Mouse (Mus musculus) kidney, postnatal 0 days (tissue): ENCODE results near the gene Gpr176. TPM values are rescaled to one million over a fixed set of nuclear protein-coding genes. Genes with fewer than 3 reads are reported as not detected.

ENCODE experiments used
- ATAC-seq: fragments of 200-750 bp; cut with Nextera tagmentation; replicated peaks from 2 replicates; pipeline ENCODE4 v1.8.0; 2017; ENCODE audit warnings: low read depth, moderate number of reproducible peaks, moderate TSS enrichment, moderate library complexity; ENCODE audit not compliant: low FRiP score
- DNase-seq: peaks from one replicate; pipeline ENCODE4 v3.0.0-alpha.2; 2016; ENCODE audit warnings: low spot score
- H3K27ac ChIP-seq: fragments of 300-500 bp; sonication (generic); 2 replicates; pipeline ENCODE4 v1.5.1; 2014; ENCODE audit warnings: mild to moderate bottlenecking
- H3K27me3 ChIP-seq: fragments of 300-500 bp; sonication (generic); 2 replicates; pipeline ENCODE4 v1.6.1; 2014; ENCODE audit warnings: low read length, mixed read lengths; ENCODE audit not compliant: insufficient read depth
- H3K36me3 ChIP-seq: fragments of 300-500 bp; sonication (generic); 2 replicates; pipeline ENCODE4 v1.6.1; 2014; ENCODE audit warnings: low read length, mixed read lengths; ENCODE audit not compliant: insufficient read depth
- H3K4me1 ChIP-seq: fragments of 300-500 bp; sonication (generic); replicated peaks from 2 replicates; pipeline ENCODE4 v1.6.1; 2014; ENCODE audit warnings: antibody characterized with exemption, low read length, mixed read lengths; ENCODE audit not compliant: insufficient read depth
- H3K4me2 ChIP-seq: fragments of 300-500 bp; sonication (generic); 2 replicates; pipeline ENCODE4 v1.6.1; 2014; ENCODE audit warnings: mild to moderate bottlenecking, low read length, moderate library complexity, mixed read lengths
- H3K4me3 ChIP-seq: fragments of 300-500 bp; sonication (generic); replicated peaks from 2 replicates; pipeline ENCODE4 v1.5.1; 2014; ENCODE audit warnings: low read depth, low read length
- H3K9ac ChIP-seq: fragments of 300-500 bp; sonication (generic); 2 replicates; pipeline ENCODE4 v1.6.1; 2014; ENCODE audit warnings: low read depth, low read length
- H3K9me3 ChIP-seq: fragments of 300-500 bp; sonication (generic); replicated peaks from 2 replicates; pipeline ENCODE4 v1.6.1; 2016; ENCODE audit warnings: low read length, inconsistent platforms, mixed read lengths
- CTCF ChIP-seq: IDR thresholded peaks from 2 replicates; pipeline ENCODE4 v1.5.1; 2016; ENCODE audit warnings: antibody characterized with exemption, low read depth, mild to moderate bottlenecking, moderate library complexity
- WGBS: fragments of 180-500 bp; shearing (Covaris S2); extraction: QIAGEN DNeasy Blood & Tissue Kit; methylation state at CpG from one replicate; pipeline ENCODE4 v1.1.7; 2014; 5-methylcytosine and 5-hydroxymethylcytosine counted together
- polyA plus RNA-seq: library from polyadenylated mRNA; unstranded; fragments of >200 nt; fragmentation: Nextera tagmentation; extraction: Ambion mirVana; gene quantifications from 2 replicates; pipeline ENCODE4 v1.2.1, GENCODE M21; 2015

Gene Gpr176
- polyA plus RNA-seq, 1 experiment from 2014 or later = 2.3 TPM

DNA sequence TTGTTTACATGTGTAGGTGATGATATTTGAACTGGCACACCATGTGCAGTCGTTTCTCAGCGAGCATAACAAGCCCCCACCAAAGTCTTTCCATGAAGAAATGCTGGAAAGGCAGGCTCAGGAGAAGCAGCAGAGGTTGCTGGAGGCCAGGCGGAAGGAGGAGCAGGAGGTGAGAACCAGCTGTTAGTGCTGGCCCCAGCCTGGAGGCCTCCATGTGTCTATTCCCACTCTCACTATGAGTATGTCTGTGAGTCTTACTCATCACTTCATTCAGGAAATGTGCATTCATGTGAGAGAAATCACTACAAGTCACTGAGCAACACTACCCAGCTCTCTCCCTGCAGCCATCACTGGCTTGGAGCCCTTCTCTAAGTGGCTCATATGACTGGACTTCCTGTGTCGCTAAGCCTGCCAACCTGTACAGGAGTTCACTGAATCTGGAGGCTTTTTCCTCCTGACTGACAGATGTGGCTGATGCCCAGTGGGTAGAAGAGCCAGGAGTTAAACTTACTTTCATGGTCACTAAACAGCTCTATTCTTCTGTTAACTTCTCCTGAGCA is 35.2 kb upstream of the Gpr176 start:
- TF ChIP-seq CTCF = no peak
- 85% methylated on average over 4 of the region's 4 CpGs for WGBS
- no peak overlapping the region for H3K27ac ChIP-seq
- peaks cover 23% of the 10 kb centered on the region for H3K36me3 ChIP-seq
- H3K4me3 ChIP-seq = no peak overlapping the region
- no peak for ATAC-seq
- H3K4me2 ChIP-seq = no peak overlapping the region
- no peaks in the 10 kb centered on the region for H3K9me3 ChIP-seq
- H3K4me1 ChIP-seq = no peaks in the 10 kb centered on the region
- no peaks in the 10 kb centered on the region for H3K27me3 ChIP-seq
- H3K9ac ChIP-seq = no peak overlapping the region
- DNase-seq = no peak

- DNase-seq (no peak), ATAC-seq (no peak)
- Histone ChIP-seq H3K27ac (no peak overlapping the region), H3K4me1 (no peaks in the 10 kb centered on the region), H3K36me3 (peaks cover 13% of the 10 kb centered on the region), H3K9me3 (no peaks in the 10 kb centered on the region), H3K9ac (no peak overlapping the region), H3K27me3 (no peaks in the 10 kb centered on the region), H3K4me3 (no peak overlapping the region), H3K4me2 (no peak overlapping the region)
- TF ChIP-seq CTCF = no peak
- 85% methylated on average over 2 of the region's 2 CpGs for WGBS
Measured at GRCm38 (mm10) chr2:118406811-118407210, 33.6 kb upstream of the Gpr176 start.

GRCm38 (mm10) chr2:118405568-118405967 is 32.3 kb upstream of the Gpr176 start:
- no peak for TF ChIP-seq CTCF
- DNase-seq (no peak), ATAC-seq (no peak)
- Histone ChIP-seq H3K9me3 (no peaks in the 10 kb centered on the region), H3K4me3 (no peak overlapping the region), H3K36me3 (peaks cover 7% of the 10 kb centered on the region; the same call in 1 of the 2 replicates), H3K4me2 (no peak overlapping the region), H3K27me3 (no peaks in the 10 kb centered on the region), H3K4me1 (no peaks in the 10 kb centered on the region), H3K27ac (no peak overlapping the region), H3K9ac (no peak overlapping the region)
- WGBS = 62% methylated on average over 4 of the region's 4 CpGs

GRCm38 (mm10) chr2:118404336-118404735 is 31.1 kb upstream of the Gpr176 start:
- peaks cover 7% of the 10 kb centered on the region; the same call in 1 of the 2 replicates for H3K36me3 ChIP-seq
- H3K4me3 ChIP-seq = no peak overlapping the region
- ATAC-seq = no peak
- no peaks in the 10 kb centered on the region for H3K27me3 ChIP-seq
- H3K4me1 ChIP-seq = no peaks in the 10 kb centered on the region
- H3K9ac ChIP-seq = no peak overlapping the region
- no peak for DNase-seq
- H3K27ac ChIP-seq = no peak overlapping the region
- no peaks in the 10 kb centered on the region for H3K9me3 ChIP-seq
- 71% methylated on average over 5 of the region's 5 CpGs for WGBS
- H3K4me2 ChIP-seq = no peak overlapping the region
- TF ChIP-seq CTCF = no peak

- no peak for DNase-seq
- Histone ChIP-seq H3K4me2 (no peak overlapping the region), H3K4me3 (no peak overlapping the region), H3K9ac (peak overlapping the region; percentile 27; the same call in 1 of the 2 replicates), H3K36me3 (0 out of 2 replicates have a peak, but pooled peaks cover 4% of the 10 kb centered on the region), H3K4me1 (no peaks in the 10 kb centered on the region), H3K27me3 (no peaks in the 10 kb centered on the region), H3K27ac (no peak overlapping the region), H3K9me3 (no peaks in the 10 kb centered on the region)
- TF ChIP-seq CTCF = no peak
- WGBS = 64% methylated on average over 5 of the region's 5 CpGs
- ATAC-seq = peak; percentile 50; the same call in 1 of the 2 replicates
Measured at GRCm38 (mm10) chr2:118401834-118402727, 28.9 kb upstream of the Gpr176 start.

DNA sequence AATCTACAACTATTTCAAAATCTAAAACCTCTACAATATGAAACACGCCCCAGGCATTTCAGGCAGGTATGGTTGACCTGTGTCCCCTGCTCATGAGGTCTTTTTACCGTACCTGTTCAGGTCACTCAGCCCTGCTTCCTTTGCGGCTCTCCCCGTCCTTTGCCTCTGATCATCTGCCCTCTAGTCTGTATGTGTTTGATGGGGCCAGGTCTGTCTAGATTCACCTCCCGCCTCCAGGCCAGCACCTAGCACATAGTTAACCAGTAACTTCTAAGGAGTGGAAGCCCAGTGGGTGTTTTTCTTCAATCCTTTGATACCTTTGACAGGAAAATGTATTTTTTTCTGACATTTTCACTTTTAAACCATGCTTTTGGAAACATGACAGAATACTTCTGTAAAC is 26.5 kb upstream of the Gpr176 start:
- H3K4me1 ChIP-seq = no peaks in the 10 kb centered on the region
- no peak overlapping the region for H3K4me3 ChIP-seq
- DNase-seq (no peak), ATAC-seq (no peak)
- no peak overlapping the region for H3K27ac ChIP-seq
- no peaks in the 10 kb centered on the region for H3K27me3 ChIP-seq
- WGBS = 70% methylated on average over 5 of the region's 5 CpGs
- no peak overlapping the region for H3K9ac ChIP-seq
- H3K9me3 ChIP-seq = no peaks in the 10 kb centered on the region
- no peak overlapping the region for H3K4me2 ChIP-seq
- 0 out of 2 replicates have a peak, but pooled peaks cover 4% of the 10 kb centered on the region for H3K36me3 ChIP-seq
- no peak for TF ChIP-seq CTCF
